Mouse (Mus musculus): ENCODE measurements around the gene Gm44579. TPM values are rescaled to one million over a fixed set of nuclear protein-coding genes. Genes with fewer than 3 reads are reported as not detected.

Gene Gm44579
- total RNA-seq, 2 experiments from 2014 or later, result not detected

- DNase-seq (ENCODE audit: low spot score in 2 of 2), result no peak
These were observed 52.2 kb downstream of the Gm44579 start for GRCm38 (mm10) chr15:98168622-98169004.

GRCm38 (mm10) chr15:98167645-98168621 is 52.8 kb downstream of the Gm44579 start:
- peak in 1 of 2 experiments; percentile 39 for DNase-seq (ENCODE audit: low spot score in 2 of 2)

GRCm38 (mm10) chr15:98166963-98167644 is 53.7 kb downstream of the Gm44579 start, which contains the start of gene Ccdc184:
Gene Ccdc184 (plus strand): TSS chr15:98167158.
- no peak for DNase-seq (ENCODE audit: low spot score in 2 of 2)

- no peak for DNase-seq (ENCODE audit: low spot score in 2 of 2)
These were observed 55.3 kb downstream of the Gm44579 start, which contains the start of gene Asb8 for GRCm38 (mm10) chr15:98165525-98165924. Gene Asb8 (minus strand): TSS chr15:98165625.

- DNase-seq (ENCODE audit: low spot score in 2 of 2), result no peak
These were observed 58.2 kb downstream of the Gm44579 start for GRCm38 (mm10) chr15:98162561-98162960.

GRCm38 (mm10) chr15:98161026-98161805 is 59.6 kb downstream of the Gm44579 start:
- no peak for DNase-seq (ENCODE audit: low spot score in 2 of 2)

- no peak for DNase-seq (ENCODE audit: low spot score in 2 of 2)
These were observed 63.5 kb downstream of the Gm44579 start for GRCm38 (mm10) chr15:98157253-98157652.

GRCm38 (mm10) chr15:98155944-98156343 is 64.8 kb downstream of the Gm44579 start:
- no peak for DNase-seq (ENCODE audit: low spot score in 2 of 2)

- DNase-seq (ENCODE audit: low spot score in 2 of 2), result no peak
These were observed 65.5 kb downstream of the Gm44579 start for GRCm38 (mm10) chr15:98155272-98155671.

GRCm38 (mm10) chr15:98154631-98155030 is 66.1 kb downstream of the Gm44579 start:
- no peak for DNase-seq (ENCODE audit: low spot score in 2 of 2)

GRCm38 (mm10) chr15:98154146-98154545 is 66.6 kb downstream of the Gm44579 start:
- no peak for DNase-seq (ENCODE audit: low spot score in 2 of 2)

- DNase-seq (ENCODE audit: low spot score in 2 of 2), result no peak
These were observed 67.2 kb downstream of the Gm44579 start for GRCm38 (mm10) chr15:98153625-98154024.

- DNase-seq (ENCODE audit: low spot score in 2 of 2), result no peak
These were observed 67.9 kb downstream of the Gm44579 start for GRCm38 (mm10) chr15:98152916-98153315.

- DNase-seq (ENCODE audit: low spot score in 2 of 2), result no peak
These were observed 71.6 kb downstream of the Gm44579 start for GRCm38 (mm10) chr15:98149166-98149602.

- no peak for DNase-seq (ENCODE audit: low spot score in 2 of 2)
These were observed 72.4 kb downstream of the Gm44579 start for GRCm38 (mm10) chr15:98148356-98148755.

GRCm38 (mm10) chr15:98145559-98146181 is 75.1 kb downstream of the Gm44579 start:
- peak; percentile 90 to 91 for DNase-seq (ENCODE audit: low spot score in 2 of 2)

- DNase-seq (ENCODE audit: low spot score in 2 of 2), result no peak
These were observed 75.8 kb downstream of the Gm44579 start for GRCm38 (mm10) chr15:98144861-98145507.

- DNase-seq (ENCODE audit: low spot score in 2 of 2), result no peak
These were observed 78.3 kb downstream of the Gm44579 start for GRCm38 (mm10) chr15:98142515-98142914.

- DNase-seq (ENCODE audit: low spot score in 2 of 2), result no peak
These were observed 80.0 kb downstream of the Gm44579 start for GRCm38 (mm10) chr15:98140809-98141208.

GRCm38 (mm10) chr15:98139763-98140162 is 81.0 kb downstream of the Gm44579 start:
- DNase-seq (ENCODE audit: low spot score in 2 of 2), result no peak

Data from adrenal gland, postnatal 4 days (tissue).